Mouse (Mus musculus): ENCODE results near the gene Trib3.
"Not testable (repeated sequence)": the region's sequence is repeated elsewhere in the genome, so short reads cannot be mapped to it uniquely, and the experiment has no call there.

Gene Trib3

DNA sequence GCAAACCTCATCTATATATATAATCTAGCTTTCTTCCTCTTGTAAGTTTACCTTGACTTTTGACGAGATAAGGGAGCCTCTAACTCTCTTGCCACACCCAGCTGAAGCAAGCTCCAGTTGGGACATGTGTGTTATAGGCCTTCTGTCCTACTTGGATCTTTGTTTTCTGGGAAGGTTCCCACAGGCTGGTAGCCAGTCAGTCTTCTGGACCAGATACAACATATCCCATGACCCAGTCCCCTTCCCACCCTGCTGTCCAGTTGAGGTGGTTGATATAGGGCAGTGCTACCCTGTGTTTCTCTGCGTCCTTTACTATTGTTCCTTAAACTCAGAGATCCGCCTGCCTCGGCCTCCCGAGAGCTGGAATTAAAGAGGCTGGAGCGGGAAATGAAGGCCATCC, 38.4 kb downstream of the Trib3 start:
- DNase-seq = no peak

GRCm38 (mm10) chr2:152303781-152304180, 40.1 kb downstream of the Trib3 start:
- DNase-seq = no peak

GRCm38 (mm10) chr2:152302862-152303261, 41.0 kb downstream of the Trib3 start:
- no peak for DNase-seq

- DNase-seq = no peak
Measured at GRCm38 (mm10) chr2:152294541-152294940, 49.3 kb downstream of the Trib3 start.

DNA sequence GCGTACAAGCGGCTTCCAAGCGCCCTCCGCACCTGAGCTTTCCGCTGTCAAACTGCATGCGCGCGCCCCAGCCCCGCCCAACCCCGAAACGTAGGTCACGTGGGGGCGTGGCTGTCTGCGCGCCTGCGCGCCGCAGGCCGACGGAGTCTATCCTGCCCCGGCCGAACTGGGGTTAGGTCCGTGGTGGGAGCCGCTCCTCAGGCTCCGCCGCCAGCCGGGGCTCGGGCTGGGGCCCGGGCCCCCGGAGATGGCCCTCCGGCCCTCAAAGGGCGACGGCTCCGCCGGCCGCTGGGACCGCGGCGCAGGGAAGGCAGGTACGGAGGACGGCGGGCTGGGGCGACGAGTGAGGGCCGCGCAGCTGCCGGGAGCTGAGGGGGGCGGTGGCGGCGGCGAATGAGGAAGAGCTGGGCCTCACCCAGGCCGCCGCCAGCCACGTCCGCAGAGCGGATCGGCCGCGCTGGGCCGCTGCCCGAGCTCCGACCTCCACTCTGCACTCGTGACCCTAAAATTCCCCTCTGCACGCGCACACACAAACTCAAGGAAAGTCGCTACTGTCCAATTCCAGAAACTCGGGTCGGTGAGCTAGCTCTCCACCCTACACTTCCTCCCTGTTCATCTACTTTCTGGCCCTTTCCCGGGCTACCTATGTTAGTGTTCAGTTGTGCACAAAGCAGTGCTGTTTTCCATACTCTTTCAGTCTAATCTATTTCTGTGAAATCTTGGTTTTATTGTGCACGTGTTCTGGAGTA, 49.9 kb downstream of the Trib3 start, which contains the start of gene Tbc1d20:
TSS of gene Tbc1d20 (plus strand) at position 102 of the 749 bp plus-strand sequence.
- DNase-seq = peak; percentile 90

DNA sequence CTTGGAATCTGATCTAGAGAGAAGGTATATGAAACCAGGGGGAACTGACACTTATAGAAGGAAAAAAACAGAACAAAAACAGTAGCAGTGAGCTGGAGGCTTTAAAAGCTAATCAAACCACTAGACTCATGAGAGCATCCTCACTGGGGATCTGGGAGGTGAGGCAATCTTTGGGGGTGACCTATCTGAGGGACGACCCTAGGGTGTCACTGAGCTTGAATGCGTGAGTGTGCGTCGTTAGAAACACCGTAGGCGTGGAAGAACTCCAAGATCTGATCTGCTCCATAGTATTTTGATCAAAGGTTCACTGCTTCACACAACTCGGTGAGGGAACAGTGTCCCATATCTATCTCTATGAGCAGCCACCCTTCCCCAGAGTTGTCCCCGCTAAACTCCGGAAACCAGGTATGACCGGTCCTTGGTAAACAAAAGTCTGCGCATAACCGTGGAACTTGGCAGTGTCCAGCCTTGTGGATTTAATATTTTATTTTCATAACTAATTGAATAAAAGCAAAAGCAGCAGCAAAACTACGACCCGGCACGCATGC, 50.6 kb downstream of the Trib3 start:
- no peak for DNase-seq

- no peak for DNase-seq
Measured at GRCm38 (mm10) chr2:152292475-152292874, 51.4 kb downstream of the Trib3 start.

- DNase-seq = not testable (repeated sequence)
Measured at GRCm38 (mm10) chr2:152289623-152290022, 54.2 kb downstream of the Trib3 start.

- no peak for DNase-seq
Measured at GRCm38 (mm10) chr2:152288046-152288445, 55.8 kb downstream of the Trib3 start.

GRCm38 (mm10) chr2:152287560-152287959, 56.3 kb downstream of the Trib3 start:
- no peak for DNase-seq
